Mouse (Mus musculus): ENCODE results near the gene Wdr46. TPM values are rescaled to one million over a fixed set of nuclear protein-coding genes. Genes with fewer than 3 reads are reported as not detected.
"Not testable (repeated sequence)": the region's sequence is repeated elsewhere in the genome, so short reads cannot be mapped to it uniquely, and the experiment has no call there.

The Wdr46 gene
- total and polyA plus RNA-seq, 2 experiments from 2014 or later: 15.7 to 17.3 TPM

DNA sequence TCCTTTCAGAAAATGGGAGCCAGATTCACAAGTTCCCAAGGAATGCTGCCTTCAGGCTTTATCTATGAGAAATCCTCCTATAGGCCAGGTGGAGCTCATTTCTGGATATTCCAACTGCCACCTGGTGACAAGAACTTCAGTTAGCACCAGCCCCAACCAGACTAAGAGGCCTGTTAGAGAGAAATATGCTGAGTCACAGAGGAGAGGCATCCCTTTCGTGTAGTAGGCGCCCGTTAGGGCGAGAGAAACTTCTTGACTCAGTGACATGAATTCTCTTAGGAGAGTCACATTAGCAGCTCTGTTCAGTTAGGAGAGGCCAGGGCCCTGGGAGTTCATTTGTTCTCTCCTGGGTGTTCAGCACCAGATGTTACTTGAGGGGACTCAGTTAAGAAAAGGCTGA is 40.8 kb upstream of the Wdr46 start:
- Histone ChIP-seq H3K36me3 (ENCODE audit: insufficient read depth, low read length) (no peaks in the 10 kb centered on the region), H3K9ac (replicated peaks; ENCODE audit: low read length, poor library complexity, severe bottlenecking) (no peak overlapping the region), H3K9me3 (ENCODE audit: low read length) (no peaks in the 10 kb centered on the region), H3K27ac (ENCODE audit: low read depth, low read length) (no peak overlapping the region), H3K4me3 (ENCODE audit: low read depth, low read length) (no peak overlapping the region), H3K4me2 (ENCODE audit: low read depth, low read length, poor library complexity, severe bottlenecking) (no peak overlapping the region), H3K27me3 (ENCODE audit: insufficient read depth, low read length) (no peaks in the 10 kb centered on the region), H3K4me1 (ENCODE audit: insufficient read depth, low read length) (no peaks in the 10 kb centered on the region)
- ATAC-seq (ENCODE audit: low FRiP score): no peak
- no peak for DNase-seq (ENCODE audit: low spot score)
- no peak for TF ChIP-seq CTCF (IDR thresholded peaks at IDR 0.05)
- WGBS: 79% methylated on average over 4 of the region's 4 CpGs

DNA sequence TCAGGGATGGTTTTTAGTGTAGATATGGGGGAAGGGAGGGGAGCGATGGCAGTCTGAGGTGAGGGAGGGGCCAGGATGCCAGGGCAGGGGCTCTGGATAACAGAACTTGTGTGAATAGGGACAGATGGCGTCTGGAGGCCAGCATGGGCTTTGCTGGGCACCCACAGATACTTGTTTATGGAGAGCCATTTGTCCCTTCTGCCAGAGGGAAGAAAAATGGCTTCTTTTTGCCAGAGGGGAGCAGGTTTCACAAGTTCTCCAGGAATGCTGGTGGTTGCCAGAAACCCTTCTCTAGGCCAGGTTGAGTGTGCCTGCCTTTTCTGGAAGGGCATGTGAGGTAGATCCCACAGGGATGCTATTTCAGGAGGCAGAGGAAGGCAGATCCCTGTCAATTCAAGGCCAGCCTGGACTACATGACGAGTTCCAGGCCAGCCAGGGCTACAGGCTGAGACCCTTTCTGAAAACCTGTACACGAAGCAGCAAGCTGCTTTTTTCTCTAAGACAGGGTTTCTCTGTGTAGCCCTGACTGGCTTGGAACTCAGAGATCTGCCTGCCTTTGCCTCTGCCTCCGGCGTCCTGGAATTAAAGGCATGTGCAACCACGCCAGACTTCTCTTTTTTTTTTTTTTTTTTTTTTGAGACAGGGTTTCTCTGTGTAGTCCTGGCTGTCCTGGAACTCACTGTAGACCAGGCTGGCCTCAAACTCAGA is 40.0 kb upstream of the Wdr46 start:
- TF ChIP-seq CTCF (IDR thresholded peaks at IDR 0.05): no peak
- H3K27ac ChIP-seq (ENCODE audit: low read depth, low read length): no peak overlapping the region
- WGBS: 78% methylated on average over 7 of the region's 7 CpGs
- no peak overlapping the region for H3K4me3 ChIP-seq (ENCODE audit: low read depth, low read length)
- H3K9me3 ChIP-seq (ENCODE audit: low read length): no peaks in the 10 kb centered on the region
- H3K36me3 ChIP-seq (ENCODE audit: insufficient read depth, low read length): no peaks in the 10 kb centered on the region
- H3K4me1 ChIP-seq (ENCODE audit: insufficient read depth, low read length): no peaks in the 10 kb centered on the region
- H3K4me2 ChIP-seq (ENCODE audit: low read depth, low read length, poor library complexity, severe bottlenecking): no peak overlapping the region
- no peaks in the 10 kb centered on the region for H3K27me3 ChIP-seq (ENCODE audit: insufficient read depth, low read length)
- ATAC-seq (ENCODE audit: low FRiP score) (no peak), DNase-seq (ENCODE audit: low spot score) (no peak)
- H3K9ac ChIP-seq (replicated peaks; ENCODE audit: low read length, poor library complexity, severe bottlenecking): no peak overlapping the region

DNA sequence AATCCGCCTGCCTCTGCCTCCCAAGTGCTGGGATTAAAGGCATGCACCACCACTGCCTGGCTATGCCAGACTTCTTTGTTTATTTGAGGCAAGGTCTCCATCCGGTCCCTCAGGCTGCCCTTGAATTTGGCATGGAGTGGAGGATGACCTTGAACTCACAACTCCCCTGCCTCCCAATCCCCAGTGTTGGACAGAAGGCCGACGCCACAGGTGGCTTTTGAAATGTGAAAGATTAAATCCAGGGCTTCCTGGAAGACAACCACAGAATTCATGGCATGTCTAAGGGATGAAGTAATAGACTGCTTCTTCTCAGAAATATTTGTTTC is 39.5 kb upstream of the Wdr46 start:
- ATAC-seq (ENCODE audit: low FRiP score): no peak
- H3K4me3 ChIP-seq (ENCODE audit: low read depth, low read length): no peak overlapping the region
- H3K27ac ChIP-seq (ENCODE audit: low read depth, low read length): no peak overlapping the region
- H3K4me1 ChIP-seq (ENCODE audit: insufficient read depth, low read length): no peaks in the 10 kb centered on the region
- H3K4me2 ChIP-seq (ENCODE audit: low read depth, low read length, poor library complexity, severe bottlenecking): no peak overlapping the region
- WGBS: 90% methylated on average over 4 of the region's 4 CpGs
- no peak for TF ChIP-seq CTCF (IDR thresholded peaks at IDR 0.05)
- H3K9ac ChIP-seq (replicated peaks; ENCODE audit: low read length, poor library complexity, severe bottlenecking): no peak overlapping the region
- H3K36me3 ChIP-seq (ENCODE audit: insufficient read depth, low read length): no peaks in the 10 kb centered on the region
- no peaks in the 10 kb centered on the region for H3K27me3 ChIP-seq (ENCODE audit: insufficient read depth, low read length)
- no peak for DNase-seq (ENCODE audit: low spot score)
- H3K9me3 ChIP-seq (ENCODE audit: low read length): no peaks in the 10 kb centered on the region

DNA sequence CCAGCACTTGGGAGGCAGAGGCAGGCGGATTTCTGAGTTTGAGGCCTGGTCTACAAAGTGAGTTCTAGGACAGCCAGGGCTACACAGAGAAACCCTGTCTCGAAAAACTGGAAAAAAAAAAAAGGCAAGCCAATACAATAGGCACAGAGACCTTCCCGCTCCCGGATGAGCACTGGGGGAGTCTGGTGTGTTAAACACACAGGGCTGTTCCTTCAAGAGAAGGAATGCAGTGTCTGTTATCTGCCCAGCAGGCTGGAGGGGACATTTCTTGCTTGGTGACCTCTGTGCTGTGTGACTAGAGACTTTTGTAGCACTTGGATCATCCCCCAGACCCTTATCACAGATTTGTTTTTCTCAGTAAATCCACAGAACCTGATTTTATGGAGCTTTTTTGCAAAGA is 38.8 kb upstream of the Wdr46 start:
- no peak for TF ChIP-seq CTCF (IDR thresholded peaks at IDR 0.05)
- Histone ChIP-seq H3K27ac (ENCODE audit: low read depth, low read length) (no peak overlapping the region), H3K9ac (replicated peaks; ENCODE audit: low read length, poor library complexity, severe bottlenecking) (no peak overlapping the region), H3K4me3 (ENCODE audit: low read depth, low read length) (no peak overlapping the region), H3K4me1 (ENCODE audit: insufficient read depth, low read length) (no peaks in the 10 kb centered on the region), H3K27me3 (ENCODE audit: insufficient read depth, low read length) (no peaks in the 10 kb centered on the region), H3K9me3 (ENCODE audit: low read length) (no peaks in the 10 kb centered on the region), H3K36me3 (ENCODE audit: insufficient read depth, low read length) (no peaks in the 10 kb centered on the region), H3K4me2 (ENCODE audit: low read depth, low read length, poor library complexity, severe bottlenecking) (no peak overlapping the region)
- WGBS: 72% methylated on average over 4 of the region's 4 CpGs
- ATAC-seq (ENCODE audit: low FRiP score) (no peak), DNase-seq (ENCODE audit: low spot score) (no peak)

DNA sequence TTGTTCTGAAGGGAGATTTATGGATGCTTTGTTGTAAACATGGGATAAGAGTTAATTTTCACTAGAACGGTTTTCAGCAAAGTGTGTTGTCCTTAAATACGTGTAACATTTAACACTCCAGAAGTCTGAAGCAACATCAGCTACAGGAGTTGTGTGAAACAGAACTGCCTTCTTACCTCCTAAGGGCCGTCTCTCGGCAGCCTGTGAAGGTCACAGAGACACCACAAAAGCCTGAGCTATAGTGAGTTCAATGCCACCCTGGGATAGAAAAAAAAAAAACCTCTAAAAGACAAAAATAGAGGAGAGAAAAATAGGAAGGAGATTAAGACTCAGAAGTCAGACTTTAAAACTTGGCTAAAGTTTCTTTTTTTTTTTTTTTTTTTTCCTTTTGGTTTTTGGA is 38.4 kb upstream of the Wdr46 start:
- no peak for TF ChIP-seq CTCF (IDR thresholded peaks at IDR 0.05)
- ATAC-seq (ENCODE audit: low FRiP score) (no peak), DNase-seq (ENCODE audit: low spot score) (no peak)
- no peak overlapping the region for H3K4me2 ChIP-seq (ENCODE audit: low read depth, low read length, poor library complexity, severe bottlenecking)
- H3K36me3 ChIP-seq (ENCODE audit: insufficient read depth, low read length): no peaks in the 10 kb centered on the region
- H3K27me3 ChIP-seq (ENCODE audit: insufficient read depth, low read length): no peaks in the 10 kb centered on the region
- no peaks in the 10 kb centered on the region for H3K4me1 ChIP-seq (ENCODE audit: insufficient read depth, low read length)
- H3K27ac ChIP-seq (ENCODE audit: low read depth, low read length): no peak overlapping the region
- H3K4me3 ChIP-seq (ENCODE audit: low read depth, low read length): no peak overlapping the region
- H3K9ac ChIP-seq (replicated peaks; ENCODE audit: low read length, poor library complexity, severe bottlenecking): no peak overlapping the region
- WGBS: 81% methylated on average over 4 of the region's 4 CpGs
- H3K9me3 ChIP-seq (ENCODE audit: low read length): no peaks in the 10 kb centered on the region

DNA sequence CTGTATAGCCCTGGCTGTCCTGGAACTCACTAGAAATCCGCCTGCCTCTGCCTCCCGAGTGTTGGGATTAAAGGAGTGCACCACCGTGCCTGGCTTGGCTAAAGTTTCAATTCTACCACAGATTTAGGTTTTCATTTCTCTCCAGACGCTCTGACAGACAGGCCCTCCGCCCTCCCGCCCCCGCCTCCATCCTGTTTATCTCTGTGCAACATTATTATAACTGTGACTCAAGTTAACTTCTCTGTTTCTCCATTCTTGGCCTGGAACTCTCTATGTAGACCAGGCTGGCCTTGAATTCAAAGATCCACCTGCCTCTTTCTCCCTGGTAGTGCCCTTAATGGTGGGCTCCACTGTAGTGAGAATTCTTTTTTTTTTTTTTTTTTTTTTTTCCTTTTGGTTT is 38.0 kb upstream of the Wdr46 start:
- ATAC-seq (ENCODE audit: low FRiP score): no peak

DNA sequence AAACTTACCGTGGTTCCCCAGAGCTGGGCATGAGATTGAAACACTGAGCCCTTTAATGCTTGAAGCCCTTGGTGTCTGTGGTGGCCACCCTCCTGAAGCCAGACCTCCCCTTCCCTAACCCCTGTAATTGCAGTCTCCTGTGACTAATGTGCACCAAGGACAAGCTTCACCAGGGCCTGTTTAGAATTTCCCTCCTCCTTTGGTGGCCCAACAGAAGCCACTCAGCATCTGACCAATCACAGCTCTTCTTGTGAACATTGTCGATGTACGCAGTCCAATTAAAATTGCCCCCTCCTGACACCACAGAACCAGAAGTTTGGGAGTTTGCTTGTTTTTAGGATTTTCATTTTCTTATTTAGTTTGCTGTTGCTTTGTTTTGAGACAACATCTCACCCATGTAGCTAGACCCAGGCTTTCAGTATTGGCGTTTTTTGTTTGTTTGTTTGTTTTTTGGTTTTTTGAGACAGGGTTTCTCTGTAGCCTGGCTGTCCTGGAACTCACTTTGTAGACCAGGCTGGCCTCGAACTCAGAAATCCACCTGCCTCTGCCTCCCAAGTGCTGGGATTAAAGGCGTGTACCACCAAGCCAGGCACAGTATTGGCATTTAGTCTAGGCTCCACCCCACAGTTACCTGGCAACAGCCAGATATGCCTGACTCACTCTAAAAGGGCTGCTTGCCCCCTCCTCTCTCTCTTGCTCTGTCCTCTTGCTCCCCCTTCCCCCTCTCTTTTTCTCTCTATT is 36.4 kb upstream of the Wdr46 start:
- H3K36me3 ChIP-seq (ENCODE audit: insufficient read depth, low read length); ATAC-seq (ENCODE audit: low FRiP score); H3K27me3 ChIP-seq (ENCODE audit: insufficient read depth, low read length); H3K9me3 ChIP-seq (ENCODE audit: low read length); DNase-seq (ENCODE audit: low spot score); H3K4me1 ChIP-seq (ENCODE audit: insufficient read depth, low read length); H3K4me3 ChIP-seq (ENCODE audit: low read depth, low read length); H3K9ac ChIP-seq (replicated peaks; ENCODE audit: low read length, poor library complexity, severe bottlenecking); H3K4me2 ChIP-seq (ENCODE audit: low read depth, low read length, poor library complexity, severe bottlenecking); H3K27ac ChIP-seq (ENCODE audit: low read depth, low read length): not testable (repeated sequence)
- WGBS: 67% methylated on average over 6 of the region's 6 CpGs

More for the DNA sequence above, 38.0 kb upstream of the Wdr46 start:
- WGBS: 83% methylated on average over 7 of the region's 7 CpGs
- Histone ChIP-seq H3K36me3 (ENCODE audit: insufficient read depth, low read length) (no peaks in the 10 kb centered on the region), H3K4me3 (ENCODE audit: low read depth, low read length) (no peak overlapping the region), H3K4me1 (ENCODE audit: insufficient read depth, low read length) (no peaks in the 10 kb centered on the region), H3K9ac (replicated peaks; ENCODE audit: low read length, poor library complexity, severe bottlenecking) (no peak overlapping the region), H3K27me3 (ENCODE audit: insufficient read depth, low read length) (no peaks in the 10 kb centered on the region), H3K27ac (ENCODE audit: low read depth, low read length) (no peak overlapping the region), H3K4me2 (ENCODE audit: low read depth, low read length, poor library complexity, severe bottlenecking) (no peak overlapping the region), H3K9me3 (ENCODE audit: low read length) (no peaks in the 10 kb centered on the region)
- TF ChIP-seq CTCF (IDR thresholded peaks at IDR 0.05): no peak
- no peak for DNase-seq (ENCODE audit: low spot score)

DNA sequence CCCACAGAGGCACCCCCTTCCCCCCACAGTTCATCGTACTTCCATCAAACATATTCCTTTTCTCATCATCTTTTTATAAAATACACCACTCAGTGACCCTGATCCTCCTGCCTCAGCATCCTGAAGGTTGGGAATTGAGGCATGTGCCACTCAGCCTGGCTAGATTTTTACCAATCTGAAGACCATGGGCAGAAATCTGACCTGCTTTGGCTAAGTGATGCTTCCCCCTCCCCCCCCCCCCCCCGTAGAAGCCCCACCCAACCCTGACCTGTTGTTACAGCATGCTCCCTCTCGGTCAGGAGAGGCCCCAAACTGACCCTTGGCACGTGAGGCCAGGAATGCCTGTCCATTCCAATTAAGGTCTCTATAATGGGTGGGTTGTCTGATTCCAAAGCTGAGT is 35.6 kb upstream of the Wdr46 start, which contains the start of gene Platr17:
Gene Platr17 (plus strand): TSS at position 301 of the 400 bp plus-strand sequence.
- not testable (repeated sequence) for H3K9ac ChIP-seq (replicated peaks; ENCODE audit: low read length, poor library complexity, severe bottlenecking); H3K4me3 ChIP-seq (ENCODE audit: low read depth, low read length); H3K27me3 ChIP-seq (ENCODE audit: insufficient read depth, low read length); H3K36me3 ChIP-seq (ENCODE audit: insufficient read depth, low read length); H3K4me1 ChIP-seq (ENCODE audit: insufficient read depth, low read length); ATAC-seq (ENCODE audit: low FRiP score); H3K27ac ChIP-seq (ENCODE audit: low read depth, low read length); H3K4me2 ChIP-seq (ENCODE audit: low read depth, low read length, poor library complexity, severe bottlenecking); DNase-seq (ENCODE audit: low spot score); H3K9me3 ChIP-seq (ENCODE audit: low read length)
- WGBS: 36% methylated on average over 3 of the region's 4 CpGs
